ENCODE assay signal across 8 mouse cellular contexts in genomic region chr2:90624920-90625319, GRCm38 (mm10). TPM values are rescaled to one million over a fixed set of nuclear protein-coding genes. Genes with fewer than 3 reads are reported as not detected.
DNase-seq lines count a peak whose midpoint lies in the region; ATAC-seq and TF ChIP-seq lines count a peak whose summit lies in the region.

No protein-coding gene starts in this region.

- H3K9ac ChIP-seq in forebrain, embryonic 11.5 days (ENCODE audit: low read length) = no peak overlapping the region
- no peak overlapping the region for H3K9ac ChIP-seq in lung, embryonic 16.5 days (ENCODE audit: low read length)

- peak; percentile 64; the same call in 1 of the 2 replicates for ATAC-seq in forebrain, embryonic 11.5 days (replicated peaks; ENCODE audit: low FRiP score)
- peak; percentile 66 for ATAC-seq in lung, embryonic 16.5 days (ENCODE audit: low read depth)

- DNase-seq in MEL-GATA-1-ER (ENCODE audit: extremely low read depth, low read depth) = peak; percentile 68
- DNase-seq in c-Kit-negative CD71-positive TER-119-positive erythroid progenitor cells, embryonic 14.5 days (ENCODE audit: low read depth, low spot score) = peak; percentile 62
- peak; percentile 72 for DNase-seq in forebrain, embryonic 11.5 days (ENCODE audit: low spot score)
- peak; percentile 71 for DNase-seq in heart, postnatal 4 days
- DNase-seq in layer of hippocampus, adult 2 months (ENCODE audit: low spot score in 2 of 2) = peak; percentile 57 to 71
- peak; percentile 79 for DNase-seq in retina, embryonic 14.5 days (ENCODE audit: low spot score)
- DNase-seq in thymus, postnatal 4 days = peak; percentile 76

- H3K27me3 ChIP-seq in forebrain, embryonic 11.5 days (ENCODE audit: control insufficient read depth, insufficient read depth, low read length) = no peaks in the 10 kb centered on the region
- no peaks in the 10 kb centered on the region for H3K27me3 ChIP-seq in lung, embryonic 16.5 days (ENCODE audit: control insufficient read depth, insufficient read depth, low read depth, low read length)

- H3K4me3 ChIP-seq in forebrain, embryonic 11.5 days (ENCODE audit: low read depth, low read length) = no peak overlapping the region
- no peak overlapping the region for H3K4me3 ChIP-seq in layer of hippocampus, adult 2 months
- no peak overlapping the region for H3K4me3 ChIP-seq in lung, embryonic 16.5 days (ENCODE audit: low read length)

- H3K36me3 ChIP-seq in forebrain, embryonic 11.5 days (ENCODE audit: control insufficient read depth, insufficient read depth, low read length) = no peaks in the 10 kb centered on the region
- H3K36me3 ChIP-seq in lung, embryonic 16.5 days (ENCODE audit: control insufficient read depth, insufficient read depth, low read length) = no peaks in the 10 kb centered on the region

- no peaks in the 10 kb centered on the region for H3K4me1 ChIP-seq in forebrain, embryonic 11.5 days (replicated peaks; ENCODE audit: control insufficient read depth, insufficient read depth, low read length)
- H3K4me1 ChIP-seq in lung, embryonic 16.5 days (replicated peaks; ENCODE audit: control insufficient read depth, insufficient read depth, low read length) = peaks cover 7% of the 10 kb centered on the region

- no peak overlapping the region for H3K4me2 ChIP-seq in forebrain, embryonic 11.5 days (ENCODE audit: low read depth, low read length, severe bottlenecking)
- H3K4me2 ChIP-seq in lung, embryonic 16.5 days (ENCODE audit: low read depth, low read length) = no peak overlapping the region

- TF ChIP-seq CTCF in layer of hippocampus, adult 2 months (conservative IDR thresholded peaks at IDR 0.05) = peak; percentile 80

- H3K9me3 ChIP-seq in forebrain, embryonic 11.5 days (ENCODE audit: control insufficient read depth, low read length) = no peaks in the 10 kb centered on the region
- no peaks in the 10 kb centered on the region for H3K9me3 ChIP-seq in lung, embryonic 16.5 days (ENCODE audit: control insufficient read depth, low read length)

- H3K27ac ChIP-seq in forebrain, embryonic 11.5 days (ENCODE audit: low read depth, low read length) = no peak overlapping the region
- no peak overlapping the region for H3K27ac ChIP-seq in layer of hippocampus, adult 2 months
- no peak overlapping the region for H3K27ac ChIP-seq in lung, embryonic 16.5 days (ENCODE audit: low read length)

- WGBS in forebrain, embryonic 11.5 days = 16% methylated on average over 6 of the region's 6 CpGs
- WGBS in lung, embryonic 16.5 days = 3% methylated on average over 6 of the region's 6 CpGs

RNA-seq across cellular contexts. Expression of gene Ptprj, which starts 44.5 kb away (rescaled TPM):
- 2.5 and 2.9 TPM in 2 replicates for polyA plus RNA-seq in forebrain, embryonic 11.5 days (2014; fragmentation: Nextera tagmentation; extraction: Ambion mirVana)
- 1 to 10 TPM; 7.6 to 8.7 TPM for total RNA-seq in heart, postnatal 4 days (2021)
- 100 to 1,000 TPM; 128 to 130 TPM for total RNA-seq in layer of hippocampus, adult 2 months (2021)
- polyA plus RNA-seq in lung, embryonic 16.5 days (2015; fragmentation: Nextera tagmentation; extraction: Ambion mirVana) = 2.7 and 3.1 TPM in 2 replicates

RNA-seq across cellular contexts. Expression of gene Nup160, which starts 52.1 kb away (rescaled TPM):
- polyA plus RNA-seq in forebrain, embryonic 11.5 days (2014; fragmentation: Nextera tagmentation; extraction: Ambion mirVana) = 57.6 and 64.1 TPM in 2 replicates
- 10 to 100 TPM; 15.3 to 18.1 TPM for total RNA-seq in heart, postnatal 4 days (2021)
- total RNA-seq in layer of hippocampus, adult 2 months (2021) = 10 to 100 TPM; 17.0 to 20.8 TPM
- 43.7 and 48.9 TPM in 2 replicates for polyA plus RNA-seq in lung, embryonic 16.5 days (2015; fragmentation: Nextera tagmentation; extraction: Ambion mirVana)

Comparison
In these comparisons a context has a peak if more than half of its experiments do, and no peak if none do; other contexts are left out.
1. RNA of gene Ptprj, which starts 44.5 kb away (total RNA-seq): 128 to 130 TPM in layer of hippocampus, adult 2 months; 7.6 to 8.7 TPM in heart, postnatal 4 days; every median in the first group is over 10 times any median in the second.
2. Peak in every context shown above with its lines, with median percentiles within 50 percentile points of each other: DNase-seq.